Mouse (Mus musculus) testis, adult 2 months (tissue): ENCODE data around the gene Gas6.

Experiments
- CTCF ChIP-seq: fragments of 200-500 bp; IDR thresholded peaks from 2 replicates; pipeline ENCODE4 v1.5.1; 2012; ENCODE audit warnings: low read depth, mild to moderate bottlenecking, inconsistent platforms, low read length, moderate library complexity; ENCODE audit not compliant: control insufficient read depth, insufficient read depth, insufficient replicate concordance
- POLR2A ChIP-seq: fragments of 200-500 bp; IDR thresholded peaks from 2 replicates; pipeline ENCODE4 v1.6.1; 2012; ENCODE audit warnings: low read depth, mild to moderate bottlenecking, inconsistent platforms, low read length, moderate library complexity; ENCODE audit not compliant: control insufficient read depth

GRCm38 (mm10) chr8:13520349-13520748 lies 26.1 kb upstream of the Gas6 start:
- no peak for TF ChIP-seq CTCF
- TF ChIP-seq POLR2A: no peak
